Mouse (Mus musculus) layer of hippocampus, adult 11-12 months (tissue): ENCODE results near the gene Vmn1r60.
"Not testable (repeated sequence)": the region's sequence is repeated elsewhere in the genome, so short reads cannot be mapped to it uniquely, and the experiment has no call there.

Experiments used
- DNase-seq: peaks from one replicate; pipeline ENCODE4 v3.0.0; 2022; ENCODE audit warnings: low spot score

Vmn1r60 gene

DNA sequence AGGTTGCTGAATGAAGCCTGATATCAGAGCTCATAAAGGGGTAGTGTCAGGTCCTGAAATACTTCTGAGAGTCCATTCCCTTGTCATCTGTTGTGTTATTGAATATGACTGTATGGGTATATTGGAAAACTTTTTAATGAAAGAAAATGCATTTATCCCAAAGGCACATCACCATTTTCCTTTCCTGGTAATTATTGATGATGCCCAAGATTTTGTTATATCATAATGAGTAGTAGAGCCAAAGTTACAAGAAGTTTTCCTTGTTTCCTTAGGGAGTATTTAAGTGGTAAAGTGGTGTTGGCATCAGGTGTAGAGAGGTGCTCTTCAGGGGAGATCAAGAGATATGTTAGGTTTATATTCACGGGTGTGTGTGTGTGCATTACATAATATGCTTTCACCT lies at the start of gene Vmn1r60:
Vmn1r60 (minus strand) TSS at position 101 of the 400 bp plus-strand sequence.
- not testable (repeated sequence) for DNase-seq

- not testable (repeated sequence) for DNase-seq
These were observed 6.2 kb downstream of the Vmn1r60 start for GRCm38 (mm10) chr7:5540770-5541436.

GRCm38 (mm10) chr7:5493856-5494255 lies 53.3 kb downstream of the Vmn1r60 start, which contains the start of gene Vmn2r28:
TSS of gene Vmn2r28 (minus strand) at chr7:5493956.
- not testable (repeated sequence) for DNase-seq
